9 mouse cellular contexts compared by ENCODE assay signal in genomic region chrX:136032799-136033763, GRCm38 (mm10). TPM values are rescaled to one million over a fixed set of nuclear protein-coding genes. Genes with fewer than 3 reads are reported as not detected.
A peak's percentile ranks its signal among the peaks of the same experiment; 100 is the strongest.
DNase-seq lines count a peak whose midpoint lies in the region; ATAC-seq and TF ChIP-seq lines count a peak whose summit lies in the region.
"Not testable (repeated sequence)": the region's sequence is repeated elsewhere in the genome, so short reads cannot be mapped to it uniquely, and the experiment has no call there.
"Had no signal": no experiment of that assay in that cellular context is flagged by ENCODE, and none has a peak within 500 bp of the region (broad histone marks: within the 10 kb centered on the region; RNA-seq: fewer than 3 reads in every experiment).

Arxes1 (plus strand) TSS chrX:136033367.

- intact Hi-C loops in heart, postnatal 10 days (cut with DNase I), result not testable (repeated sequence)

- H3K36me3 ChIP-seq in forebrain, embryonic 15.5 days; kidney, postnatal 0 days (ENCODE audit: insufficient read depth, low read length); limb, embryonic 11.5 days (ENCODE audit: control insufficient read depth, insufficient read depth, low read length): not testable (repeated sequence)

- H3K9ac ChIP-seq in forebrain, embryonic 15.5 days (replicated peaks); kidney, postnatal 0 days (ENCODE audit: low read depth, low read length); limb, embryonic 11.5 days (ENCODE audit: low read length): not testable (repeated sequence)

- peak within 1 kb of the TSS; percentile 35 for H3K4me2 ChIP-seq in forebrain, embryonic 15.5 days (replicated peaks)
- peak within 1 kb of the TSS; percentile 31; the same call in 1 of the 2 replicates for H3K4me2 ChIP-seq in kidney, postnatal 0 days (ENCODE audit: low read length)
- H3K4me2 ChIP-seq in limb, embryonic 11.5 days (ENCODE audit: low read depth, severe bottlenecking), result peak within 1 kb of the TSS; percentile 37

- not testable (repeated sequence) for H3K9me3 ChIP-seq in forebrain, embryonic 15.5 days; kidney, postnatal 0 days (replicated peaks; ENCODE audit: low read length); limb, embryonic 11.5 days (ENCODE audit: control insufficient read depth, low read length)

- WGBS in forebrain, embryonic 15.5 days, result 33% methylated on average over 16 of the region's 49 CpGs
- WGBS in kidney, postnatal 0 days, result 20% methylated on average over 14 of the region's 49 CpGs
- WGBS in limb, embryonic 11.5 days, result 36% methylated on average over 13 of the region's 49 CpGs

- not testable (repeated sequence) for TF ChIP-seq CTCF in Patski (IDR thresholded peaks at IDR 0.05); kidney, postnatal 0 days (IDR thresholded peaks at IDR 0.05; ENCODE audit: low read depth)

- CTCF ChIA-PET in Patski (lab: Charles Lee), result not testable (repeated sequence)

- H3K27me3 ChIP-seq in Patski, result peaks cover 35% of the 10 kb centered on the region
- not testable (repeated sequence) for H3K27me3 ChIP-seq in forebrain, embryonic 15.5 days; kidney, postnatal 0 days (ENCODE audit: insufficient read depth, low read length); limb, embryonic 11.5 days (ENCODE audit: control insufficient read depth, insufficient read depth, low read length)

- not testable (repeated sequence) for H3K4me1 ChIP-seq in forebrain, embryonic 15.5 days; kidney, postnatal 0 days (replicated peaks; ENCODE audit: insufficient read depth, low read length); limb, embryonic 11.5 days (ENCODE audit: control insufficient read depth, insufficient read depth, low read length)

- not testable (repeated sequence) for H3K27ac ChIP-seq in forebrain, embryonic 15.5 days (replicated peaks); kidney, postnatal 0 days; limb, embryonic 11.5 days (replicated peaks; ENCODE audit: low read depth, low read length)

- H3K4me3 ChIP-seq in forebrain, embryonic 15.5 days, result peak within 1 kb of the TSS; percentile 28
- H3K4me3 ChIP-seq in kidney, postnatal 0 days (replicated peaks; ENCODE audit: low read depth, low read length), result not testable (repeated sequence)
- H3K4me3 ChIP-seq in limb, embryonic 11.5 days (ENCODE audit: low read depth, low read length), result 0 out of 2 replicates have a peak within 1 kb of the TSS, but pooled peaks have one; percentile 6

- ATAC-seq in Patski, result peak; percentile 90
- peak; percentile 93 for ATAC-seq in forebrain, embryonic 15.5 days (replicated peaks)
- ATAC-seq in kidney, postnatal 0 days (replicated peaks; ENCODE audit: low FRiP score, low read depth), result peak; percentile 92
- peak; percentile 96 for ATAC-seq in limb, embryonic 11.5 days (ENCODE audit: insufficient number of reproducible peaks, low FRiP score, low TSS enrichment, low read depth)

- in situ Hi-C loops in Patski (cut with MboI; ENCODE audit: low pct_unique_long_range_greater_than_20kb), result loop anchor here (25.0 kb wide), 1 partner anchor 279 kb away; no protein-coding TSS in a partner anchor

- POLR2A ChIA-PET in Patski (lab: Charles Lee), result not testable (repeated sequence)

- not testable (repeated sequence) for DNase-seq in Patski (ENCODE audit: low read depth, low spot score)
- DNase-seq in cerebellum, postnatal 10 days, result peak; percentile 49 to 64
- peak; percentile 7 to 13 for DNase-seq in heart, postnatal 10 days
- DNase-seq in kidney, postnatal 0 days (ENCODE audit: low spot score), result peak; percentile 30
- peak; percentile 25 for DNase-seq in limb, embryonic 11.5 days (ENCODE audit: low spot score)
- peak; percentile 8 for DNase-seq in mesoderm, embryonic 11.5 days (ENCODE audit: low read depth, low spot score)
- DNase-seq in right cerebral cortex, adult 18-20 months, result peak; percentile 4

RNA-seq across cellular contexts. Expression of gene Arxes1, which starts in this region (rescaled TPM):
- polyA plus RNA-seq in Patski (2021), result 0.68 TPM
- polyA plus RNA-seq in forebrain, embryonic 15.5 days (2015; fragmentation: Nextera tagmentation; extraction: Ambion mirVana), result 78.1 and 90.4 TPM in 2 replicates
- total RNA-seq in heart, postnatal 10 days (2021), result 1 to 10 TPM; 4.5 to 6.2 TPM
- 24.6 and 25.5 TPM in 2 replicates for polyA plus RNA-seq in kidney, postnatal 0 days (2015; fragmentation: Nextera tagmentation; extraction: Ambion mirVana)
- 47.7 and 52.3 TPM in 2 replicates for polyA plus RNA-seq in limb, embryonic 11.5 days (2014; fragmentation: Nextera tagmentation; extraction: Ambion mirVana)
- total RNA-seq: monocyte, adult 5-6 weeks had no signal

Comparison
In these comparisons a context has a peak if more than half of its experiments do, and no peak if none do; other contexts are left out.
1. RNA of gene Arxes1 (polyA plus RNA-seq): 78.1 to 90.4 TPM in forebrain, embryonic 15.5 days, 47.7 to 52.3 TPM in limb, embryonic 11.5 days and 24.6 to 25.5 TPM in kidney, postnatal 0 days; 0.68 TPM in Patski (single experiment); every median in the first group is over 10 times any median in the second.
2. Peak in ATAC-seq in Patski; RNA of the gene not detected or under 1 TPM.
3. Peak in every context shown above with its lines, with median percentiles within 50 percentile points of each other: ATAC-seq and H3K4me2 ChIP-seq.